Mouse (Mus musculus): ENCODE results near the gene Gcnt4. TPM values are rescaled to one million over a fixed set of nuclear protein-coding genes. Genes with fewer than 3 reads are reported as not detected.

The Gcnt4 gene
- total RNA-seq, 4 experiments from 2014 or later = 0.08 to 0.94 (median 0.39) TPM

GRCm38 (mm10) chr13:96993291-96993989 lies 69.0 kb downstream of the Gcnt4 start:
- DNase-seq = no peak

DNA sequence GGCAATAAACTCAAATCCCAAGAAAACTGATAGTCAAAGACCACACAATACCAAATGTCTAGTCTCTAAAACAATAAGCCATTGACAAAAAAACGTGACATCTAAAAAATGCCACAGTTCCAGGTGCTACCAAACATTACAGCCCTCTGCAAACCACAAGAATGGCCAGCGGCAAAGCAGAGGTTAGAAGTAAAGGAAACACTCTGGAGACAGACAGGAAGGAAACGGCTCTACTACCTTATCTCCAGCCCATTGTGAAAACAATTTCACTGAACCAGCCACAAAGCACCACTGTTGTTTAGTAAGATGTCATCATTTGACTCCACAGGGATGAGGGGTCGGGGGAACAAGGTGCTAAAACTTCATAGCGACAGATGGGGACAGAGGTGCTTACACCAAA lies 70.8 kb downstream of the Gcnt4 start:
- no peak for DNase-seq

DNA sequence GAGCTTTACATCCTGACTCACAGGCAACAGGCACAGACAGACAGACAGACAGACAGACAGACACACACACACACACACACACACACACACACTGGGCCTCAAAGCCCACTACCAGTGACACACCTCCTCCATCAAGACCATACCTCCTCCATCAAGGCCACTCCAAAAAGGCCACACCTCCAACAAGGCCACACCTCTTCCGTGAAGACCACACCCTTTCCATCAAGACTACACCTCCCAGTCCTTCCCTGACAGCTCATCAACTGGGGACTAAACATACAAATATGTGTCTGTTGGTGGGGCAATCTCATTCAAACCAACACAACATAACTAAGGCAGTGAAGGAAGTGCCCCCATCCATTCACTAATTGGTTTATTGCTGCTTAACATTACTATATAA lies 72.6 kb downstream of the Gcnt4 start:
- no peak for DNase-seq

Other genes starting within 250 kb of the Gcnt4 start
- gene Ankrd31, start 176.4 kb upstream of the Gcnt4 start, total RNA-seq (2022) = under 1 TPM in 1 of 4 experiments, not detected in 3; 0.12 TPM
- not detected for gene 1700029F12Rik, start 109.7 kb downstream of the Gcnt4 start, total RNA-seq (2022)
- 10 to 100 TPM in 2 of 4 experiments, 1 to 10 TPM in 2; 2.4 to 15.4 (median 8.6) TPM for gene Fam169a, start 142.6 kb downstream of the Gcnt4 start, total RNA-seq (2022)
- gene Gm6169, start 174.5 kb downstream of the Gcnt4 start, total RNA-seq (2022) = 10 to 100 TPM in 1 of 4 experiments, 1 to 10 TPM in 2, not detected in 1; 1.5 to 11.2 (median 7.5) TPM
- 10 to 100 TPM; 40.3 to 52.3 (median 41.8) TPM for gene Gfm2, start 213.2 kb downstream of the Gcnt4 start, total RNA-seq (2022)
- gene Nsa2, start 213.2 kb downstream of the Gcnt4 start, total RNA-seq (2022) = 10 to 100 TPM; 42.2 to 64.1 (median 53.1) TPM